Comparison of ENCODE assay signal across 8 mouse cellular contexts in the genomic region with DNA sequence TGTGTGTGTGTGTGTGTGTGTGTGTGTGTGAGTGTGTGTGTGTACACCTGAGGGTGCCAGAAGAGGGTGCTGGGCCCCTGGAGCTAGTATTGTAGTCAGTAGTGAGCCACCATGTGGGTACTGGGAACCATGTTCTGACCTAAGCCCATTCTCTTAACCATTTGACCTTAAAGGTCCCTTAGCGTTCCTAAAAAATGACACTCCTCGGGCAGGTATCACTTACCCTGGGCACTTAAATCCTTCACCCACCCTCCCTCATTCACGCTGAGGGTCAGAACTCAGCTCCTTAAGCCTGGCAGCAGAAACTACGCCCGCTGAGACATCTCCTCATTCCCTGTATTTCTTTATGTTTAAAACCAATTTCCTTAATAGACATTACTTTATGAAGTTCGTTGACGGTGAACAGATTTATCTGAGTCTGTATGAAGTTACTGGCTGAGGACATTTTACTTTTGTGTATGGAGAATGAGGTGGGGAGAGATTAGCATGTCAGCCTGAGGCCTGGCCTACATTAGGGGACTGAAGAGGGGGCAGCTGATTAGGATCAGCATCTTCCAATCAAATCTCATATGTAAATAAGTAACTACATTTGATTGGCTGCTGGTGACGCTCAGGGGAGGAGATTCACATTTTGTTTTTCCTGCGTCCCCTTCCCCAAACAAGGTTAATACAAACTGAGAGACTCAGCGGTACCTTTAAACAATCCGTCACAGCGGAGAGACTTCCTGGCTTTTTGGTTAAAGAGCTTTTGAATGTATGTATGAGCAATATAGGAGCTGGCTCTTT.
DNase-seq lines count a peak whose midpoint lies in the region; ATAC-seq and TF ChIP-seq lines count a peak whose summit lies in the region.
"Had no signal": no experiment of that assay in that cellular context is flagged by ENCODE, and none has a peak within 500 bp of the region (broad histone marks: within the 10 kb centered on the region; RNA-seq: fewer than 3 reads in every experiment).

No protein-coding gene starts in this region.

- no peak overlapping the region for H3K4me3 ChIP-seq in lung, postnatal 0 days (ENCODE audit: low read depth, low read length)
- H3K4me3 ChIP-seq in forebrain, embryonic 16.5 days (replicated peaks; ENCODE audit: low read length): peak overlapping the region; percentile 27; the same call in 1 of the 2 replicates
- no peak overlapping the region for H3K4me3 ChIP-seq in liver, embryonic 11.5 days (ENCODE audit: low read depth, low read length)
- no peak overlapping the region for H3K4me3 ChIP-seq in stomach, postnatal 0 days (ENCODE audit: low read depth, low read length)

- intact Hi-C loops in left cerebral cortex, postnatal 36 days (cut with DNase I): no loop called here

- peak; percentile 75 for DNase-seq in lung, postnatal 0 days (ENCODE audit: low spot score)
- no peak for DNase-seq in lung, postnatal 25 days (ENCODE audit: low spot score)
- no peak for DNase-seq in liver, embryonic 11.5 days (ENCODE audit: low spot score)
- no peak for DNase-seq in stomach, postnatal 0 days (ENCODE audit: low spot score)
- no peak for DNase-seq in left cerebral cortex, postnatal 36 days (ENCODE audit: low spot score in 2 of 2)
- DNase-seq in adrenal gland, postnatal 36 days: no peak

- WGBS in lung, postnatal 0 days: 38% methylated on average over 12 of the region's 12 CpGs
- WGBS in forebrain, embryonic 16.5 days: 39% methylated on average over 12 of the region's 12 CpGs
- 45% methylated on average over 12 of the region's 12 CpGs for WGBS in liver, embryonic 11.5 days
- 28% methylated on average over 12 of the region's 12 CpGs for WGBS in stomach, postnatal 0 days

- H3K4me1 ChIP-seq in lung, postnatal 0 days (ENCODE audit: insufficient read depth, low read depth, low read length): no peaks in the 10 kb centered on the region
- H3K4me1 ChIP-seq in forebrain, embryonic 16.5 days (replicated peaks; ENCODE audit: control insufficient read depth, insufficient read depth, low read length): no peaks in the 10 kb centered on the region
- no peaks in the 10 kb centered on the region for H3K4me1 ChIP-seq in liver, embryonic 11.5 days (replicated peaks; ENCODE audit: control insufficient read depth, insufficient read depth, low read length)
- H3K4me1 ChIP-seq in stomach, postnatal 0 days (replicated peaks; ENCODE audit: control insufficient read depth, insufficient read depth): no peaks in the 10 kb centered on the region

- no peak for TF ChIP-seq CTCF in lung, postnatal 0 days (IDR thresholded peaks at IDR 0.05)
- TF ChIP-seq CTCF in stomach, postnatal 0 days (IDR thresholded peaks at IDR 0.05; ENCODE audit: low read depth): no peak

- H3K27ac ChIP-seq in lung, postnatal 0 days (ENCODE audit: low read length): no peak overlapping the region
- H3K27ac ChIP-seq in forebrain, embryonic 16.5 days (ENCODE audit: low read length): no peak overlapping the region
- H3K27ac ChIP-seq in liver, embryonic 11.5 days (ENCODE audit: low read depth, low read length): no peak overlapping the region
- no peak overlapping the region for H3K27ac ChIP-seq in stomach, postnatal 0 days (replicated peaks)

- no peaks in the 10 kb centered on the region for H3K36me3 ChIP-seq in lung, postnatal 0 days (ENCODE audit: insufficient read depth, low read length)
- H3K36me3 ChIP-seq in forebrain, embryonic 16.5 days (ENCODE audit: control insufficient read depth, insufficient read depth): no peaks in the 10 kb centered on the region
- H3K36me3 ChIP-seq in liver, embryonic 11.5 days (ENCODE audit: control insufficient read depth, insufficient read depth, low read length): no peaks in the 10 kb centered on the region
- H3K36me3 ChIP-seq in stomach, postnatal 0 days (ENCODE audit: control insufficient read depth, insufficient read depth, low read length): no peaks in the 10 kb centered on the region
- H3K36me3 ChIP-seq: G1E had no signal

- no peak overlapping the region for H3K9ac ChIP-seq in lung, postnatal 0 days (replicated peaks; ENCODE audit: low read depth)
- no peak overlapping the region for H3K9ac ChIP-seq in forebrain, embryonic 16.5 days (replicated peaks; ENCODE audit: low read depth, low read length)
- H3K9ac ChIP-seq in liver, embryonic 11.5 days (ENCODE audit: low read depth, low read length): no peak overlapping the region
- no peak overlapping the region for H3K9ac ChIP-seq in stomach, postnatal 0 days (ENCODE audit: low read length)

- peak overlapping the region; percentile 25 for H3K4me2 ChIP-seq in lung, postnatal 0 days (replicated peaks; ENCODE audit: low read depth, low read length)
- H3K4me2 ChIP-seq in forebrain, embryonic 16.5 days (ENCODE audit: low read length): peak overlapping the region; percentile 46
- H3K4me2 ChIP-seq in liver, embryonic 11.5 days: peak overlapping the region; percentile 41; the same call in 1 of the 2 replicates
- peak overlapping the region; percentile 15 for H3K4me2 ChIP-seq in stomach, postnatal 0 days (replicated peaks; ENCODE audit: low read depth)

- H3K9me3 ChIP-seq in lung, postnatal 0 days (ENCODE audit: low read length): no peaks in the 10 kb centered on the region
- H3K9me3 ChIP-seq in forebrain, embryonic 16.5 days (ENCODE audit: control insufficient read depth, low read length): no peaks in the 10 kb centered on the region
- no peaks in the 10 kb centered on the region for H3K9me3 ChIP-seq in liver, embryonic 11.5 days (ENCODE audit: control insufficient read depth, low read length)
- no peaks in the 10 kb centered on the region for H3K9me3 ChIP-seq in stomach, postnatal 0 days (ENCODE audit: control insufficient read depth, low read length)

- TF ChIP-seq EP300 in lung, postnatal 0 days (IDR thresholded peaks at IDR 0.05): no peak
- no peak for TF ChIP-seq EP300 in stomach, postnatal 0 days (optimal IDR thresholded peaks at IDR 0.05)

- H3K27me3 ChIP-seq in lung, postnatal 0 days (replicated peaks; ENCODE audit: insufficient read depth, low read length): no peaks in the 10 kb centered on the region
- H3K27me3 ChIP-seq in forebrain, embryonic 16.5 days (replicated peaks; ENCODE audit: control insufficient read depth, insufficient read depth, low read length): no peaks in the 10 kb centered on the region
- H3K27me3 ChIP-seq in liver, embryonic 11.5 days (replicated peaks; ENCODE audit: control insufficient read depth, insufficient read depth, low read length): no peaks in the 10 kb centered on the region
- H3K27me3 ChIP-seq in stomach, postnatal 0 days (ENCODE audit: control insufficient read depth, insufficient read depth, low read length): no peaks in the 10 kb centered on the region

- peak; percentile 85 for ATAC-seq in lung, postnatal 0 days
- ATAC-seq in forebrain, embryonic 16.5 days: peak; percentile 94
- peak; percentile 62 for ATAC-seq in liver, embryonic 11.5 days (replicated peaks; ENCODE audit: low FRiP score)
- peak; percentile 38; the same call in 1 of the 2 replicates for ATAC-seq in stomach, postnatal 0 days (ENCODE audit: low FRiP score, low TSS enrichment)

Comparison
In these comparisons a context has a peak if more than half of its experiments do, and no peak if none do; other contexts are left out.
1. ATAC-seq: peak in every context shown above with its lines; median percentile 94 in forebrain, embryonic 16.5 days; 85 in lung, postnatal 0 days; 62 in liver, embryonic 11.5 days; 38 in stomach, postnatal 0 days.